Mouse (Mus musculus) central nervous system, embryonic 18 days (tissue): ENCODE results near the gene Smoc2. TPM values are rescaled to one million over a fixed set of nuclear protein-coding genes. Genes with fewer than 3 reads are reported as not detected.

Experiments used
- polyA plus RNA-seq: library from polyadenylated mRNA; depleted of rRNA; stranded (reverse); fragments of >200 nt; gene quantifications from 2 replicates; pipeline ENCODE4 v1.2.3, GENCODE M21; 2012; rRNA removed

The Smoc2 gene
- polyA plus RNA-seq: 3.1 and 8.4 TPM in 2 replicates

GRCm38 (mm10) chr17:14279177-14279965 lies at the start of gene Smoc2:
Gene Smoc2 (plus strand): TSS chr17:14279506.

Other genes with a start within 250 kb of the Smoc2 start
- gene Gm7358, start 220.0 kb upstream of the Smoc2 start, polyA plus RNA-seq: not detected in 2 replicates
- 4.4 and 4.7 TPM in 2 replicates for gene Dact2, start 75.2 kb upstream of the Smoc2 start, polyA plus RNA-seq